Mouse (Mus musculus) liver, postnatal 0 days (tissue): ENCODE measurements around the gene Kctd19.

Experiments
- CTCF ChIP-seq: sonication (generic); IDR thresholded peaks from 2 replicates; pipeline ENCODE4 v1.5.1; 2016; ENCODE audit warnings: antibody characterized with exemption, low read depth
- EP300 ChIP-seq: IDR thresholded peaks from 2 replicates; pipeline ENCODE4 v1.6.1; 2016; ENCODE audit warnings: antibody characterized with exemption, low read depth, mild to moderate bottlenecking

DNA sequence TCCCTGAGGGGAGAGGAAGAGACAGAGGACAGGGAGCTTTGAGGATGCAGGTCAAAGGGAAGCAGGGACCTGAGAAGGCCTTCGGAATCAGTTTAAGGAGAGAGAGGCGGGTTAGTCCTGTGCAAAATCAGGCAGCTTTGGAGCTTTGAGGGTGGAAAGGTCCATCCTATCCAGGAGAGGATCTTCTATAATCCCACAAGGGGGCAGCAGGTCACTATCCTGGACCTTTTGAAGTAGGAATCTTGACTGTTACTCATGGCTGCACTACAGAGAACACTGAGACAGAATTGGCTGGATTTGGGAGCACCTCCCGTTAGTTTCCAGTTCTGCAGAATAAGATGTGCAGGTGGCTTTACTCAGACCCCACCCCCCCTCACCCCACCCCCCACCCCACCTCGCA, 53.7 kb downstream of the Kctd19 start:
- TF ChIP-seq CTCF, result peak; percentile 60
- TF ChIP-seq EP300, result no peak
